Comparison of ENCODE assay signal across 7 mouse cellular contexts in the genomic region with DNA sequence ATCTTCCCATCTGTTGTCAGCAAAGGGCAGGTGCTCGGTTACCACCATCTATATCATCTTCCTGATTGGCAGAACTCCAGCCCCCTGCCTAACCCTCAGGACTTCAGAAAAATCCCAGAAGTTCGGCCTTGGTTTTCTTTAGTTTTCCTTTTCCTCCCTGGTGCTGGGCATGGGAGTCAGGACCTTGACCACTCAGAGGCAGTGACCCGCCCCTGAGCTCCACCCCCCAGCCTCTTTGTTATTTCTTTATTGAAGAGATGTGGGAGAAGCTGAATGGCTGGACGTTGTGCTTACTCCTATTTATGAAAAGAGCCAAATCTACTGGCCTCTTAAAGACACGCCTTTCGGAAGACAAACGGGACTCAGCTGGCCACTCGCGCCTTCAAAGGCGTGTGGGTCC. TPM values are rescaled to one million over a fixed set of nuclear protein-coding genes. Genes with fewer than 3 reads are reported as not detected.
DNase-seq lines count a peak whose midpoint lies in the region; ATAC-seq and TF ChIP-seq lines count a peak whose summit lies in the region.

No protein-coding gene starts in this region.

- peak; percentile 6 for ATAC-seq in CD4-positive, CD25-positive, alpha-beta regulatory T cell, adult 4 months
- no peak for ATAC-seq in G1E (ENCODE audit: extremely low read depth, insufficient number of reproducible peaks, low FRiP score, poor library complexity, severe bottlenecking)
- no peak for ATAC-seq in forebrain, embryonic 12.5 days (ENCODE audit: low FRiP score)
- peak; percentile 14 for ATAC-seq in intestine, embryonic 14.5 days (replicated peaks; ENCODE audit: low FRiP score, low TSS enrichment, low read depth)
- ATAC-seq in frontal cortex, adult (ENCODE audit: low TSS enrichment), result no peak; the same call in 1 of the 2 replicates

- H3K9ac ChIP-seq in forebrain, embryonic 12.5 days, result peak overlapping the region; percentile 70
- H3K9ac ChIP-seq in intestine, embryonic 14.5 days (ENCODE audit: low read length), result peak overlapping the region; percentile 31

- H3K4me3 ChIP-seq in G1E (ENCODE audit: low read depth, low read length), result peak overlapping the region; percentile 73
- peak overlapping the region; percentile 71 for H3K4me3 ChIP-seq in forebrain, embryonic 12.5 days (replicated peaks)
- H3K4me3 ChIP-seq in intestine, embryonic 14.5 days (ENCODE audit: low read depth, low read length), result peak overlapping the region; percentile 66
- peak overlapping the region; percentile 62 for H3K4me3 ChIP-seq in olfactory bulb, adult 2 months (ENCODE audit: insufficient read depth, low read depth, low read length)

- DNase-seq in G1E (ENCODE audit: low spot score), result peak; percentile 19
- DNase-seq in intestine, embryonic 14.5 days (ENCODE audit: low spot score), result no peak
- peak; percentile 79 to 88 for DNase-seq in lung, adult 18-20 months

- H3K9me3 ChIP-seq in G1E (replicated peaks), result peaks cover 4% of the 10 kb centered on the region
- no peaks in the 10 kb centered on the region for H3K9me3 ChIP-seq in forebrain, embryonic 12.5 days
- H3K9me3 ChIP-seq in intestine, embryonic 14.5 days (ENCODE audit: control insufficient read depth, low read length), result no peaks in the 10 kb centered on the region

- WGBS in forebrain, embryonic 12.5 days, result 2% methylated on average over 10 of the region's 10 CpGs
- WGBS in intestine, embryonic 14.5 days, result under 1% methylated on average over 10 of the region's 10 CpGs
- 4% methylated on average over 10 of the region's 10 CpGs for WGBS in olfactory bulb, adult 2 months

- no peak for TF ChIP-seq POLR2A in olfactory bulb, adult 2 months (IDR thresholded peaks at IDR 0.05; ENCODE audit: insufficient read depth, low read depth, low read length)

- H3K4me1 ChIP-seq in G1E (ENCODE audit: insufficient read depth, low read depth, low read length), result peaks cover 32% of the 10 kb centered on the region
- H3K4me1 ChIP-seq in forebrain, embryonic 12.5 days, result peaks cover 22% of the 10 kb centered on the region
- peaks cover 10% of the 10 kb centered on the region for H3K4me1 ChIP-seq in intestine, embryonic 14.5 days (replicated peaks; ENCODE audit: control insufficient read depth, insufficient read depth, low read length)
- peaks cover 25% of the 10 kb centered on the region for H3K4me1 ChIP-seq in olfactory bulb, adult 2 months (ENCODE audit: control insufficient read depth, insufficient read depth, low read length)

- H3K36me3 ChIP-seq in G1E (replicated peaks), result no peaks in the 10 kb centered on the region
- H3K36me3 ChIP-seq in forebrain, embryonic 12.5 days (replicated peaks), result no peaks in the 10 kb centered on the region
- no peaks in the 10 kb centered on the region for H3K36me3 ChIP-seq in intestine, embryonic 14.5 days (ENCODE audit: control insufficient read depth, insufficient read depth, low read length)

- H3K27me3 ChIP-seq in G1E (ENCODE audit: insufficient read depth, low read length), result peaks cover 67% of the 10 kb centered on the region
- H3K27me3 ChIP-seq in forebrain, embryonic 12.5 days, result peaks cover 30% of the 10 kb centered on the region
- H3K27me3 ChIP-seq in intestine, embryonic 14.5 days (replicated peaks; ENCODE audit: control insufficient read depth, insufficient read depth, low read length), result peaks cover 24% of the 10 kb centered on the region

- TF ChIP-seq CTCF in G1E (IDR thresholded peaks at IDR 0.05; ENCODE audit: low read depth, low read length), result no peak
- no peak for TF ChIP-seq CTCF in olfactory bulb, adult 2 months (IDR thresholded peaks at IDR 0.05; ENCODE audit: insufficient read depth, low read depth, low read length)

- peak overlapping the region; percentile 89 for H3K27ac ChIP-seq in forebrain, embryonic 12.5 days
- H3K27ac ChIP-seq in intestine, embryonic 14.5 days (ENCODE audit: low read depth), result peak overlapping the region; percentile 72
- peak overlapping the region; percentile 87 for H3K27ac ChIP-seq in olfactory bulb, adult 2 months (ENCODE audit: insufficient read depth, low read depth, low read length)

- peak overlapping the region; percentile 84 for H3K4me2 ChIP-seq in forebrain, embryonic 12.5 days
- H3K4me2 ChIP-seq in intestine, embryonic 14.5 days (ENCODE audit: low read length), result peak overlapping the region; percentile 91

RNA-seq across cellular contexts. Expression of a gene that starts 0.6 kb away (rescaled TPM):
- polyA plus RNA-seq in CD4-positive, CD25-positive, alpha-beta regulatory T cell, adult 4 months (2017; shearing (Covaris generic)), result under 1 TPM in 1 of 2 experiments, not detected in 1; 0.20 TPM
- total RNA-seq in G1E (2014; fragmentation: Nextera tagmentation) (not detected in 2 replicates), G1E (2017) (2.3 and 4.4 TPM in 2 replicates)
- polyA plus RNA-seq in G1E (2012), result 0.05 and 0.07 TPM in 2 replicates
- 12.9 and 14.1 TPM in 2 replicates for polyA plus RNA-seq in forebrain, embryonic 12.5 days (2016; fragmentation: Nextera tagmentation; extraction: Ambion mirVana)
- polyA plus RNA-seq in intestine, embryonic 14.5 days (2014; fragmentation: Nextera tagmentation; extraction: Ambion mirVana), result 4.7 and 6.3 TPM in 2 replicates
- polyA plus RNA-seq in olfactory bulb, adult 2 months (2012; ENCODE audit: insufficient read depth, insufficient read length, low replicate concordance, missing spikeins), result 253 and 540 TPM in 2 replicates

RNA-seq across cellular contexts. Expression of a gene that starts 12.0 kb away (rescaled TPM):
- 1 to 10 TPM; 4.9 to 5.4 TPM for polyA plus RNA-seq in CD4-positive, CD25-positive, alpha-beta regulatory T cell, adult 4 months (2017; shearing (Covaris generic))
- total RNA-seq in G1E (2014; fragmentation: Nextera tagmentation) (11.0 and 18.3 TPM in 2 replicates), G1E (2017) (23.3 and 25.2 TPM in 2 replicates)
- polyA plus RNA-seq in G1E (2012), result 23.7 and 24.9 TPM in 2 replicates
- polyA plus RNA-seq in forebrain, embryonic 12.5 days (2016; fragmentation: Nextera tagmentation; extraction: Ambion mirVana), result 30.4 and 31.0 TPM in 2 replicates
- 28.8 and 30.6 TPM in 2 replicates for polyA plus RNA-seq in intestine, embryonic 14.5 days (2014; fragmentation: Nextera tagmentation; extraction: Ambion mirVana)
- not detected in 2 replicates for polyA plus RNA-seq in olfactory bulb, adult 2 months (2012; ENCODE audit: insufficient read depth, insufficient read length, low replicate concordance, missing spikeins)

Comparison
In these comparisons a context has a peak if more than half of its experiments do, and no peak if none do; other contexts are left out.
1. ATAC-seq: peak in CD4-positive, CD25-positive, alpha-beta regulatory T cell, adult 4 months (single experiment) and intestine, embryonic 14.5 days (single experiment); none in G1E (single experiment), forebrain, embryonic 12.5 days (single experiment) and frontal cortex, adult (single experiment).
2. RNA of a gene that starts 0.6 kb away (polyA plus RNA-seq): 253 to 540 TPM in olfactory bulb, adult 2 months; 12.9 to 14.1 TPM in forebrain, embryonic 12.5 days, 4.7 to 6.3 TPM in intestine, embryonic 14.5 days, 0.20 TPM in CD4-positive, CD25-positive, alpha-beta regulatory T cell, adult 4 months and 0.05 to 0.07 TPM in G1E; every median in the first group is over 10 times any median in the second.
3. Peak in every context shown above with its lines, with median percentiles within 50 percentile points of each other: H3K4me3 ChIP-seq and H3K27ac ChIP-seq.